Mouse (Mus musculus) embryonic facial prominence, embryonic 11.5 days (tissue): ENCODE data around the gene Btbd6. TPM values are rescaled to one million over a fixed set of nuclear protein-coding genes. Genes with fewer than 3 reads are reported as not detected.

Experiments
- ATAC-seq: fragments of 200-750 bp; cut with Nextera tagmentation; replicated peaks from 2 replicates; pipeline ENCODE4 v1.8.0; 2017; ENCODE audit warnings: low read depth; ENCODE audit not compliant: insufficient number of reproducible peaks, low FRiP score, low TSS enrichment
- DNase-seq: peaks from one replicate; pipeline ENCODE4 v3.0.0-alpha.2; 2015; ENCODE audit warnings: low spot score
- H3K27ac ChIP-seq: fragments of 300-500 bp; sonication (generic); replicated peaks from 2 replicates; pipeline ENCODE4 v1.5.1; 2014; ENCODE audit warnings: mild to moderate bottlenecking, low read depth, low read length, control low read depth
- H3K27me3 ChIP-seq: fragments of 300-500 bp; sonication (generic); 2 replicates; pipeline ENCODE4 v1.6.1; 2014; ENCODE audit warnings: mild to moderate bottlenecking, low read length, moderate library complexity, mixed read lengths; ENCODE audit not compliant: control insufficient read depth, insufficient read depth
- H3K36me3 ChIP-seq: fragments of 300-500 bp; sonication (generic); replicated peaks from 2 replicates; pipeline ENCODE4 v1.6.1; 2014; ENCODE audit warnings: low read depth, mild to moderate bottlenecking, low read length, moderate library complexity, mixed read lengths; ENCODE audit not compliant: control insufficient read depth, insufficient read depth
- H3K4me1 ChIP-seq: fragments of 300-500 bp; sonication (generic); 2 replicates; pipeline ENCODE4 v1.6.1; 2014; ENCODE audit warnings: low read length, mixed read lengths; ENCODE audit not compliant: control insufficient read depth, insufficient read depth
- H3K4me2 ChIP-seq: fragments of 300-500 bp; sonication (generic); 2 replicates; pipeline ENCODE4 v1.6.1; 2014; ENCODE audit warnings: low read depth, mild to moderate bottlenecking, control low read depth, low read length, moderate library complexity
- H3K4me3 ChIP-seq: fragments of 300-500 bp; sonication (generic); 2 replicates; pipeline ENCODE4 v1.5.1; 2014; ENCODE audit warnings: low read depth, low read length, control low read depth
- H3K9ac ChIP-seq: fragments of 300-500 bp; sonication (generic); replicated peaks from 2 replicates; pipeline ENCODE4 v1.6.1; 2014; ENCODE audit warnings: mild to moderate bottlenecking, control low read depth, low read length
- H3K9me3 ChIP-seq: fragments of 300-500 bp; sonication (generic); replicated peaks from 2 replicates; pipeline ENCODE4 v1.6.1; 2016; ENCODE audit warnings: mild to moderate bottlenecking, low read length, inconsistent platforms, mixed read lengths; ENCODE audit not compliant: control insufficient read depth
- WGBS: fragments of 180-500 bp; shearing (Covaris S2); extraction: QIAGEN DNeasy Blood & Tissue Kit; methylation state at CpG from one replicate; pipeline ENCODE4 v1.1.7; 2014; 5-methylcytosine and 5-hydroxymethylcytosine counted together
- polyA plus RNA-seq: library from polyadenylated mRNA; unstranded; fragments of >200 nt; fragmentation: Nextera tagmentation; extraction: Ambion mirVana; gene quantifications from 2 replicates; pipeline ENCODE4 v1.2.1, GENCODE M21; 2014

Btbd6 gene
- polyA plus RNA-seq, 1 experiment from 2014 or later, result 19.7 TPM

GRCm38 (mm10) chr12:113000294-113001132, 24.2 kb downstream of the Btbd6 start, which contains the start of gene Brf1:
TSS of gene Brf1 (minus strand) at chr12:113000704.
- Histone ChIP-seq H3K27ac (peak within 1 kb of the TSS; percentile 89), H3K36me3 (no peaks in the 10 kb centered on the region), H3K9me3 (no peaks in the 10 kb centered on the region), H3K4me1 (no peaks in the 10 kb centered on the region; the same call in 1 of the 2 replicates), H3K9ac (peak within 1 kb of the TSS; percentile 96), H3K27me3 (no peaks in the 10 kb centered on the region), H3K4me3 (peak within 1 kb of the TSS; percentile 79), H3K4me2 (peak within 1 kb of the TSS; percentile 72)
- DNase-seq, result peak; percentile 99
- WGBS, result under 1% methylated on average over 94 of the region's 96 CpGs
- peak; percentile 95 for ATAC-seq

- H3K36me3 ChIP-seq, result no peaks in the 10 kb centered on the region
- peak overlapping the region; percentile 83 for H3K27ac ChIP-seq
- ATAC-seq (no peak), DNase-seq (no peak)
- H3K4me1 ChIP-seq, result no peaks in the 10 kb centered on the region; the same call in 1 of the 2 replicates
- peak overlapping the region; percentile 79 for H3K4me3 ChIP-seq
- H3K9me3 ChIP-seq, result no peaks in the 10 kb centered on the region
- 3% methylated on average over 5 of the region's 5 CpGs for WGBS
- peak overlapping the region; percentile 96 for H3K9ac ChIP-seq
- H3K4me2 ChIP-seq, result peak overlapping the region; percentile 69
- H3K27me3 ChIP-seq, result no peaks in the 10 kb centered on the region
These were observed 24.8 kb downstream of the Btbd6 start for GRCm38 (mm10) chr12:113001133-113001474.

DNA sequence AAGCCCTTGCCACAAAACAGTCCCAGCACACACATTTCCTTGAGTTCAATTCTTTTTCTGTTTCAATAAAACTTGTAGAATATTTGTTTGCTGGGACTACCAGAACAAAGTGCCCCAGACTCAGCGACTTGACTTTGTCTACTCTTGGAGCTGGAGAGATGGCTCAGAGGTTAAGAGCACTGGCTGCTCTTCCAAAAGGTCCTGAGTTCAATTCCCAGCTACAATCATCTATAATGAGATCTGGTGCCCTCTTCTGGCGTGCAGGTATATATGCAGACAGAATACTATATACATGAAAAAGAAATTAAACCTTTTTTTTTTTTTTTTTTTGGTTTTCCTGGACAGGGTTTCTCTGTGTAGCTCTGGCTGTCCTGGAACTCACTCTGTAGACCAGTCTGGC, 26.4 kb downstream of the Btbd6 start:
- Histone ChIP-seq H3K9me3 (no peaks in the 10 kb centered on the region), H3K27ac (no peak overlapping the region), H3K4me2 (no peak overlapping the region), H3K4me3 (no peak overlapping the region), H3K36me3 (no peaks in the 10 kb centered on the region), H3K27me3 (no peaks in the 10 kb centered on the region), H3K9ac (no peak overlapping the region), H3K4me1 (no peaks in the 10 kb centered on the region; the same call in 1 of the 2 replicates)
- WGBS, result 37% methylated on average over 2 of the region's 2 CpGs
- DNase-seq (no peak), ATAC-seq (no peak)

- H3K9me3 ChIP-seq, result no peaks in the 10 kb centered on the region
- 65% methylated on average over 8 of the region's 8 CpGs for WGBS
- H3K9ac ChIP-seq, result 0 out of 2 replicates have a peak overlapping the region, but pooled peaks have one; percentile 6
- H3K4me1 ChIP-seq, result no peaks in the 10 kb centered on the region
- H3K27ac ChIP-seq, result no peak overlapping the region
- ATAC-seq, result no peak
- DNase-seq, result no peak
- no peaks in the 10 kb centered on the region for H3K27me3 ChIP-seq
- no peak overlapping the region for H3K4me3 ChIP-seq
- H3K4me2 ChIP-seq, result no peak overlapping the region
- H3K36me3 ChIP-seq, result no peaks in the 10 kb centered on the region
These were observed 27.7 kb downstream of the Btbd6 start for GRCm38 (mm10) chr12:113004011-113004410.

GRCm38 (mm10) chr12:113004993-113005392, 28.7 kb downstream of the Btbd6 start:
- H3K4me3 ChIP-seq, result no peak overlapping the region
- 28% methylated on average over 4 of the region's 4 CpGs for WGBS
- no peaks in the 10 kb centered on the region for H3K4me1 ChIP-seq
- no peaks in the 10 kb centered on the region for H3K27me3 ChIP-seq
- no peak overlapping the region for H3K27ac ChIP-seq
- H3K9ac ChIP-seq, result no peak overlapping the region
- H3K4me2 ChIP-seq, result no peak overlapping the region
- no peaks in the 10 kb centered on the region for H3K9me3 ChIP-seq
- DNase-seq (no peak), ATAC-seq (no peak)
- no peaks in the 10 kb centered on the region for H3K36me3 ChIP-seq

GRCm38 (mm10) chr12:113011702-113012360, 35.5 kb downstream of the Btbd6 start:
- Histone ChIP-seq H3K36me3 (no peaks in the 10 kb centered on the region), H3K4me3 (no peak overlapping the region), H3K27me3 (no peaks in the 10 kb centered on the region), H3K9ac (no peak overlapping the region), H3K27ac (no peak overlapping the region), H3K4me2 (no peak overlapping the region), H3K9me3 (no peaks in the 10 kb centered on the region), H3K4me1 (no peaks in the 10 kb centered on the region; the same call in none of the 2 replicates)
- DNase-seq (no peak), ATAC-seq (no peak)
- WGBS, result 83% methylated on average over 6 of the region's 6 CpGs

DNA sequence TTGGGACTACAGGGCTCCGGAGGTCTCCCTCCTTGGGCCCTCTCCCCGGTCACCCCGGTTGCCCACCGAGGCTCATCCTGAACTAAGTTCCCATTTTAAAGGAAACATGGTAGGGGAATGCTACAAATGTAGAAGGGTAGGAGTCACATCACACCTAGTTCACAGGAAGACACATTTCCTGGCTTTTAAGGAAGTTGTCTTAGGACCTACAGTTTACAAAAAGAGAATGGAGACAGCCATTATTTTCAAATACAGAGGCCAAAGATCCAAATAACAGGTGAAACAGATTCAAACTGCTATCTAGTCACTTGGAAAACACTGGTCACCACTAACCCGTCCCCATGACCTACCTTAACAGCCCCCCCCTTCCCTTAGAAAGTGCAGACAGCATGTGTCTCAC, 36.2 kb downstream of the Btbd6 start:
- no peak overlapping the region for H3K4me2 ChIP-seq
- WGBS, result 80% methylated on average over 5 of the region's 5 CpGs
- H3K9me3 ChIP-seq, result no peaks in the 10 kb centered on the region
- no peak for DNase-seq
- H3K9ac ChIP-seq, result no peak overlapping the region
- H3K4me1 ChIP-seq, result no peaks in the 10 kb centered on the region; the same call in none of the 2 replicates
- H3K36me3 ChIP-seq, result no peaks in the 10 kb centered on the region
- ATAC-seq, result no peak
- H3K4me3 ChIP-seq, result no peak overlapping the region
- H3K27ac ChIP-seq, result no peak overlapping the region; the same call in 1 of the 2 replicates
- H3K27me3 ChIP-seq, result no peaks in the 10 kb centered on the region

DNA sequence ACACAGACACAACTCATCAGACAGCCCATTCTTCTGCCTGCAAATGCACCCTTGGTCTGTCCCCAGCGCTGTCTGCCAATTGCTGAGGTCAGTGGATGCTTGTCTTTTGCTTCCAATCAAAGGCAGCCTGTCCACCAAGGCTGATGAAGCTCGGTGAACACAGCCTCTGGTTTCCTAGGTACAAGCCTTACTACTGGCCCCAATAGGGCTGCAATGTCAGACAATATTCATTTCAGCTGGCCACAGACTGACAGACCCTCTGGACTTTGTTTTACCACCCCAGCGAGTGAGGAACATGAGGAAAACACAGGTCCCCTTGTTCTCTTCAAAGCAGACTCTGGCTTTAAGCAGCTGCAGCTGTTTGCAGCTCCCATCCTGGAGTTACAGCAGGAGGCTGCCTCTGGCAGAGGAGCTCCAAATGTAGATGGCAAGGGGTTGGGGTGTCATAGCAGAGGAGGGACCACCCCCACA, 36.8 kb downstream of the Btbd6 start:
- ATAC-seq (no peak), DNase-seq (peak; percentile 43)
- Histone ChIP-seq H3K27me3 (no peaks in the 10 kb centered on the region), H3K9ac (peak overlapping the region; percentile 76; the same call in 1 of the 2 replicates), H3K4me3 (no peak overlapping the region), H3K27ac (peak overlapping the region; percentile 4; the same call in 1 of the 2 replicates), H3K36me3 (no peaks in the 10 kb centered on the region), H3K4me1 (no peaks in the 10 kb centered on the region; the same call in none of the 2 replicates), H3K9me3 (no peaks in the 10 kb centered on the region), H3K4me2 (no peak overlapping the region; the same call in 1 of the 2 replicates)
- 28% methylated on average over 3 of the region's 3 CpGs for WGBS
